14 mouse cellular contexts compared by ENCODE assay signal in genomic region chr7:114203491-114204359, GRCm38 (mm10). TPM values are rescaled to one million over a fixed set of nuclear protein-coding genes. Genes with fewer than 3 reads are reported as not detected.
DNase-seq lines count a peak whose midpoint lies in the region; ATAC-seq and TF ChIP-seq lines count a peak whose summit lies in the region.
"Had no signal": no experiment of that assay in that cellular context is flagged by ENCODE, and none has a peak within 500 bp of the region (broad histone marks: within the 10 kb centered on the region; RNA-seq: fewer than 3 reads in every experiment).

No protein-coding gene starts in this region.

- 30% methylated on average over 9 of the region's 9 CpGs for WGBS in liver, adult 2 months
- 56% methylated on average over 9 of the region's 9 CpGs for WGBS in liver, embryonic 12.5 days (ENCODE audit: insufficient replicate concordance)
- 33% methylated on average over 9 of the region's 9 CpGs for WGBS in kidney, embryonic 15.5 days

- H3K27me3 ChIP-seq in liver, adult 2 months (ENCODE audit: control insufficient read depth, insufficient read depth, low read length) = no peaks in the 10 kb centered on the region
- no peaks in the 10 kb centered on the region for H3K27me3 ChIP-seq in liver, embryonic 12.5 days (replicated peaks)
- no peaks in the 10 kb centered on the region for H3K27me3 ChIP-seq in kidney, embryonic 15.5 days
- H3K27me3 ChIP-seq in myocyte (ENCODE audit: control insufficient read depth, insufficient read depth, insufficient read length) = no peaks in the 10 kb centered on the region
- H3K27me3 ChIP-seq: limb, embryonic 13.5 days; midbrain, embryonic 12.5 days; neural tube, embryonic 12.5 days had no signal

- H3K27ac ChIP-seq in liver, adult 2 months (replicated peaks; ENCODE audit: insufficient read depth, low read depth, low read length) = peak overlapping the region; percentile 84
- H3K27ac ChIP-seq in liver, embryonic 12.5 days = no peak overlapping the region
- peak overlapping the region; percentile 71 for H3K27ac ChIP-seq in embryonic fibroblast, embryonic 13.5 days (ENCODE audit: insufficient read depth, low read length)
- peak overlapping the region; percentile 78 for H3K27ac ChIP-seq in kidney, embryonic 15.5 days
- H3K27ac ChIP-seq: limb, embryonic 13.5 days; midbrain, embryonic 12.5 days; neural tube, embryonic 12.5 days had no signal

- H3ac ChIP-seq in myocyte (ENCODE audit: control insufficient read depth, insufficient read length) = no peak overlapping the region

- no peaks in the 10 kb centered on the region for H3K79me2 ChIP-seq in liver, adult 2 months (ENCODE audit: control insufficient read depth, insufficient read depth, low read length)
- no peaks in the 10 kb centered on the region for H3K79me2 ChIP-seq in myocyte (ENCODE audit: control insufficient read depth, insufficient read depth)

- H3K9ac ChIP-seq in liver, adult 2 months (ENCODE audit: low read depth, low read length) = no peak overlapping the region; the same call in 1 of the 2 replicates
- H3K9ac ChIP-seq in liver, embryonic 12.5 days = no peak overlapping the region
- H3K9ac ChIP-seq in kidney, embryonic 15.5 days = no peak overlapping the region
- H3K9ac ChIP-seq: limb, embryonic 13.5 days; midbrain, embryonic 12.5 days; neural tube, embryonic 12.5 days had no signal

- TF ChIP-seq CTCF in liver, adult 2 months (IDR thresholded peaks at IDR 0.05; ENCODE audit: low read depth, low read length) = no peak
- no peak for TF ChIP-seq CTCF in embryonic fibroblast, embryonic 13.5 days (IDR thresholded peaks at IDR 0.05; ENCODE audit: borderline replicate concordance, insufficient read depth, low read length)

- H3K4me1 ChIP-seq in liver, adult 2 months (ENCODE audit: control insufficient read depth, insufficient read depth, low read length) = peaks cover 18% of the 10 kb centered on the region
- H3K4me1 ChIP-seq in liver, embryonic 12.5 days = 0 out of 2 replicates have a peak, but pooled peaks cover 13% of the 10 kb centered on the region
- peaks cover 24% of the 10 kb centered on the region for H3K4me1 ChIP-seq in embryonic fibroblast, embryonic 13.5 days (ENCODE audit: control insufficient read depth, insufficient read depth, low read length)
- H3K4me1 ChIP-seq in kidney, embryonic 15.5 days = peaks cover 21% of the 10 kb centered on the region
- H3K4me1 ChIP-seq: midbrain, embryonic 12.5 days; neural tube, embryonic 12.5 days had no signal

- peak; percentile 84 for DNase-seq in liver, adult 2 months (ENCODE audit: extremely low read depth, low read depth, low spot score)
- no peak for DNase-seq in adipocyte (ENCODE audit: low spot score)
- DNase-seq in B cell, adult 2 months = no peak
- DNase-seq in layer of hippocampus, adult 8-10 months (ENCODE audit: low spot score in 2 of 2) = no peak
- DNase-seq: adrenal gland, postnatal 14 days; cerebellum, adult 11-12 months; gastrocnemius, postnatal 36 days had no signal

- TF ChIP-seq POLR2A in liver, adult 2 months (IDR thresholded peaks at IDR 0.05; ENCODE audit: extremely low read depth, insufficient read depth, low read length) = no peak
- no peak for TF ChIP-seq POLR2A in embryonic fibroblast, embryonic 13.5 days (IDR thresholded peaks at IDR 0.05; ENCODE audit: low read depth, low read length)
- TF ChIP-seq POLR2A in myocyte (IDR thresholded peaks at IDR 0.05; ENCODE audit: insufficient read length, low read depth) = no peak

- no peak for ATAC-seq in liver, embryonic 12.5 days
- ATAC-seq in kidney, embryonic 15.5 days (replicated peaks; ENCODE audit: low FRiP score) = peak; percentile 81

- H3K4me2 ChIP-seq in liver, embryonic 12.5 days = no peak overlapping the region
- peak overlapping the region; percentile 25 for H3K4me2 ChIP-seq in kidney, embryonic 15.5 days
- H3K4me2 ChIP-seq in myocyte (ENCODE audit: low read depth) = peak overlapping the region; percentile 39
- H3K4me2 ChIP-seq: limb, embryonic 13.5 days; midbrain, embryonic 12.5 days; neural tube, embryonic 12.5 days had no signal

- no peak overlapping the region for H3K4me3 ChIP-seq in liver, adult 2 months (ENCODE audit: insufficient read depth, low read depth, low read length)
- no peak overlapping the region for H3K4me3 ChIP-seq in liver, embryonic 12.5 days
- no peak overlapping the region for H3K4me3 ChIP-seq in embryonic fibroblast, embryonic 13.5 days (ENCODE audit: insufficient read depth, low read length)
- no peak overlapping the region for H3K4me3 ChIP-seq in kidney, embryonic 15.5 days (replicated peaks)
- no peak overlapping the region for H3K4me3 ChIP-seq in myocyte
- H3K4me3 ChIP-seq: limb, embryonic 13.5 days; midbrain, embryonic 12.5 days; neural tube, embryonic 12.5 days had no signal

- H3K9me3 ChIP-seq in liver, embryonic 12.5 days (replicated peaks) = no peaks in the 10 kb centered on the region
- no peaks in the 10 kb centered on the region for H3K9me3 ChIP-seq in kidney, embryonic 15.5 days (replicated peaks)
- H3K9me3 ChIP-seq: limb, embryonic 13.5 days; midbrain, embryonic 12.5 days; neural tube, embryonic 12.5 days had no signal

- H3K36me3 ChIP-seq in liver, adult 2 months (ENCODE audit: control insufficient read depth, insufficient read depth, low read length) = no peaks in the 10 kb centered on the region
- no peaks in the 10 kb centered on the region for H3K36me3 ChIP-seq in liver, embryonic 12.5 days
- H3K36me3 ChIP-seq in kidney, embryonic 15.5 days = no peaks in the 10 kb centered on the region
- H3K36me3 ChIP-seq in myocyte (ENCODE audit: control insufficient read depth, insufficient read depth) = no peaks in the 10 kb centered on the region
- H3K36me3 ChIP-seq: midbrain, embryonic 12.5 days; neural tube, embryonic 12.5 days had no signal

TF ChIP-seq in myocyte, 11 proteins besides CTCF, POLR2A, EP300 and RAD21:
- TF ChIP-seq REST (IDR thresholded peaks at IDR 0.05; ENCODE audit: insufficient read depth, insufficient read length) = no peak
- no peak for TF ChIP-seq MYOD1 (IDR thresholded peaks at IDR 0.05; ENCODE audit: control insufficient read depth in 1 of 3, insufficient read length in 2 of 3, low read depth in 2 of 3)
- no peak for TF ChIP-seq POLR2AphosphoS2 (IDR thresholded peaks at IDR 0.05; ENCODE audit: insufficient read length, low read depth)
- TF ChIP-seq SRF (IDR thresholded peaks at IDR 0.05; ENCODE audit: control insufficient read depth, insufficient read length, low read depth) = no peak
- TF ChIP-seq MYOG (IDR thresholded peaks at IDR 0.05; ENCODE audit: control insufficient read depth in 1 of 3, insufficient read depth in 1 of 3, insufficient read length in 2 of 3, low read depth in 2 of 3) = no peak
- TF ChIP-seq MAX (IDR thresholded peaks at IDR 0.05; ENCODE audit: low read depth) = no peak
- no peak for TF ChIP-seq USF1 (IDR thresholded peaks at IDR 0.05; ENCODE audit: low read depth)
- no peak for TF ChIP-seq TCF12 (IDR thresholded peaks at IDR 0.05; ENCODE audit: insufficient read depth, poor library complexity, severe bottlenecking)

RNA-seq across cellular contexts. Expression of gene Copb1, which starts 50.8 kb away (rescaled TPM):
- 79.1 and 82.7 TPM in 2 replicates for total RNA-seq in liver, adult 2 months (2014; rRNA removed)
- 20.3 and 20.9 TPM in 2 replicates for polyA plus RNA-seq in liver, adult 2 months (2012; rRNA removed)
- polyA plus RNA-seq in liver, embryonic 12.5 days (2016; fragmentation: Nextera tagmentation; extraction: Ambion mirVana) = 63.4 and 64.4 TPM in 2 replicates
- polyA plus RNA-seq in embryonic fibroblast, embryonic 13.5 days (2011; ENCODE audit: insufficient read length, low read depth, missing spikeins) = 179 and 202 TPM in 2 replicates
- 125 and 131 TPM in 2 replicates for polyA plus RNA-seq in kidney, embryonic 15.5 days (2015; fragmentation: Nextera tagmentation; extraction: Ambion mirVana)
- polyA plus RNA-seq in myocyte (2012; fragmentation: generic; extraction: Trizol) = 52.4 TPM
- total RNA-seq in layer of hippocampus, adult 8-10 months (2022) = 10 to 100 TPM; 56.4 to 66.4 (median 63.2) TPM
